Mouse (Mus musculus): ENCODE measurements at regions not wholly inside any gene's neighbourhood (a gene's known extent, or its start where the extent isn't known, plus 50 kb on each side); places are given as distances from the start of the nearest gene placed in this dataset.

DNA sequence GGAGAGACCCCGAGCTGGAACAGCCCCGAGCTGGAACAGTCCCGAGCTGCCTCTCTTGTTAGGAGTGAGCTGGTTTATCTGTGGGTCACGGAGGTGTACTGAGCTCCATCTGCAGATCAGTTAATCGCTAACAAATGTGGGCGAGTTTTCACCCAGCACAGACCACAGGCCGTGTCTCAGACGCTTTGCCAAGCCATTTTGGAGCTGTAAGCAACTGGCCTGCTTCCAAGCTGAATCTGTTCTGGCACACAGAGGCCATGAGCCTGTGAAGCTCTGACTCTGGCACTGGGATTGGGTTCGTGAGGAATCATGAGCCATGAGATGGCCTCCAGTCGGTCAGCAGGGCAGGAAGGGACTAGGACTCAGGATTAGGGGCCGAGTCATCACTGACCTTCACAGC lies 265.5 kb downstream of the Prex1 start:
- TF ChIP-seq CTCF (IDR thresholded peaks at IDR 0.05; ENCODE audit: borderline replicate concordance, insufficient read depth, low read depth, low read length) (no peak), POLR2A (IDR thresholded peaks at IDR 0.05; ENCODE audit: borderline replicate concordance, insufficient read depth, low read length) (no peak)
